Mouse (Mus musculus): Measurements from ENCODE around the gene Mylk4. TPM values are rescaled to one million over a fixed set of nuclear protein-coding genes. Genes with fewer than 3 reads are reported as not detected.

Gene Mylk4
- polyA plus RNA-seq, 1 experiment from 2014 or later = not detected

- no peaks in the 10 kb centered on the region for H3K4me1 ChIP-seq (ENCODE audit: control insufficient read depth, insufficient read depth, low read length)
- H3K4me3 ChIP-seq (ENCODE audit: low read depth, low read length) = no peak overlapping the region
- no peaks in the 10 kb centered on the region for H3K36me3 ChIP-seq (ENCODE audit: control insufficient read depth, insufficient read depth, low read length)
- H3K27me3 ChIP-seq (replicated peaks; ENCODE audit: control insufficient read depth, insufficient read depth, low read length) = no peaks in the 10 kb centered on the region
- no peak for ATAC-seq
- 88% methylated on average over 5 of the region's 5 CpGs for WGBS
- DNase-seq (ENCODE audit: low spot score) = no peak
- no peak overlapping the region for H3K27ac ChIP-seq (ENCODE audit: low read depth, low read length)
- no peak overlapping the region for H3K9ac ChIP-seq (ENCODE audit: low read length)
- H3K9me3 ChIP-seq (replicated peaks; ENCODE audit: control insufficient read depth, low read length) = no peaks in the 10 kb centered on the region
- no peak overlapping the region for H3K4me2 ChIP-seq (ENCODE audit: low read length)
These were observed 66.0 kb downstream of the Mylk4 start for GRCm38 (mm10) chr13:32717709-32718108.

GRCm38 (mm10) chr13:32712568-32712967 lies 71.2 kb downstream of the Mylk4 start:
- no peak overlapping the region for H3K4me2 ChIP-seq (ENCODE audit: low read length)
- 91% methylated on average over 3 of the region's 3 CpGs for WGBS

GRCm38 (mm10) chr13:32707894-32708293 lies 75.9 kb downstream of the Mylk4 start:
- WGBS = 90% methylated on average over 2 of the region's 2 CpGs
- Histone ChIP-seq H3K4me3 (ENCODE audit: low read depth, low read length) (no peak overlapping the region), H3K4me2 (ENCODE audit: low read length) (no peak overlapping the region), H3K9ac (ENCODE audit: low read length) (no peak overlapping the region), H3K36me3 (ENCODE audit: control insufficient read depth, insufficient read depth, low read length) (no peaks in the 10 kb centered on the region), H3K4me1 (ENCODE audit: control insufficient read depth, insufficient read depth, low read length) (no peaks in the 10 kb centered on the region), H3K27ac (ENCODE audit: low read depth, low read length) (no peak overlapping the region), H3K9me3 (replicated peaks; ENCODE audit: control insufficient read depth, low read length) (no peaks in the 10 kb centered on the region), H3K27me3 (replicated peaks; ENCODE audit: control insufficient read depth, insufficient read depth, low read length) (no peaks in the 10 kb centered on the region)
- DNase-seq (ENCODE audit: low spot score) (no peak), ATAC-seq (no peak)

More at GRCm38 (mm10) chr13:32712568-32712967, 71.2 kb downstream of the Mylk4 start:
- Histone ChIP-seq H3K9ac (ENCODE audit: low read length) (no peak overlapping the region), H3K4me3 (ENCODE audit: low read depth, low read length) (no peak overlapping the region), H3K9me3 (replicated peaks; ENCODE audit: control insufficient read depth, low read length) (no peaks in the 10 kb centered on the region), H3K4me1 (ENCODE audit: control insufficient read depth, insufficient read depth, low read length) (no peaks in the 10 kb centered on the region), H3K27me3 (replicated peaks; ENCODE audit: control insufficient read depth, insufficient read depth, low read length) (no peaks in the 10 kb centered on the region), H3K36me3 (ENCODE audit: control insufficient read depth, insufficient read depth, low read length) (no peaks in the 10 kb centered on the region), H3K27ac (ENCODE audit: low read depth, low read length) (no peak overlapping the region)
- no peak for DNase-seq (ENCODE audit: low spot score)
- no peak for ATAC-seq

- H3K27me3 ChIP-seq (replicated peaks; ENCODE audit: control insufficient read depth, insufficient read depth, low read length) = no peaks in the 10 kb centered on the region
- 82% methylated on average over 10 of the region's 10 CpGs for WGBS
- H3K27ac ChIP-seq (ENCODE audit: low read depth, low read length) = no peak overlapping the region
- DNase-seq (ENCODE audit: low spot score) = no peak
- H3K4me1 ChIP-seq (ENCODE audit: control insufficient read depth, insufficient read depth, low read length) = no peaks in the 10 kb centered on the region
- no peak for ATAC-seq
- no peak overlapping the region for H3K9ac ChIP-seq (ENCODE audit: low read length)
- H3K4me2 ChIP-seq (ENCODE audit: low read length) = no peak overlapping the region
- H3K36me3 ChIP-seq (ENCODE audit: control insufficient read depth, insufficient read depth, low read length) = no peaks in the 10 kb centered on the region
- H3K4me3 ChIP-seq (ENCODE audit: low read depth, low read length) = no peak overlapping the region
- H3K9me3 ChIP-seq (replicated peaks; ENCODE audit: control insufficient read depth, low read length) = no peaks in the 10 kb centered on the region
These were observed 77.0 kb downstream of the Mylk4 start for GRCm38 (mm10) chr13:32706651-32707288.

- no peak for ATAC-seq
- H3K36me3 ChIP-seq (ENCODE audit: control insufficient read depth, insufficient read depth, low read length) = no peaks in the 10 kb centered on the region
- H3K4me2 ChIP-seq (ENCODE audit: low read length) = no peak overlapping the region
- H3K9ac ChIP-seq (ENCODE audit: low read length) = no peak overlapping the region
- no peaks in the 10 kb centered on the region for H3K27me3 ChIP-seq (replicated peaks; ENCODE audit: control insufficient read depth, insufficient read depth, low read length)
- no peaks in the 10 kb centered on the region for H3K9me3 ChIP-seq (replicated peaks; ENCODE audit: control insufficient read depth, low read length)
- 42% methylated on average over 1 of the region's 1 CpGs for WGBS
- no peak overlapping the region for H3K27ac ChIP-seq (ENCODE audit: low read depth, low read length)
- no peak for DNase-seq (ENCODE audit: low spot score)
- no peaks in the 10 kb centered on the region for H3K4me1 ChIP-seq (ENCODE audit: control insufficient read depth, insufficient read depth, low read length)
- no peak overlapping the region for H3K4me3 ChIP-seq (ENCODE audit: low read depth, low read length)
These were observed 78.4 kb downstream of the Mylk4 start for GRCm38 (mm10) chr13:32705315-32705714.

- Histone ChIP-seq H3K4me1 (ENCODE audit: control insufficient read depth, insufficient read depth, low read length) (no peaks in the 10 kb centered on the region), H3K27ac (ENCODE audit: low read depth, low read length) (no peak overlapping the region), H3K9ac (ENCODE audit: low read length) (no peak overlapping the region), H3K27me3 (replicated peaks; ENCODE audit: control insufficient read depth, insufficient read depth, low read length) (no peaks in the 10 kb centered on the region), H3K4me2 (ENCODE audit: low read length) (no peak overlapping the region), H3K9me3 (replicated peaks; ENCODE audit: control insufficient read depth, low read length) (no peaks in the 10 kb centered on the region), H3K4me3 (ENCODE audit: low read depth, low read length) (no peak overlapping the region), H3K36me3 (ENCODE audit: control insufficient read depth, insufficient read depth, low read length) (no peaks in the 10 kb centered on the region)
- no peak for DNase-seq (ENCODE audit: low spot score)
- ATAC-seq = no peak
- 71% methylated on average over 2 of the region's 2 CpGs for WGBS
These were observed 78.8 kb downstream of the Mylk4 start for GRCm38 (mm10) chr13:32704911-32705310.

GRCm38 (mm10) chr13:32701564-32701963 lies 82.2 kb downstream of the Mylk4 start:
- ATAC-seq = no peak
- H3K9me3 ChIP-seq (replicated peaks; ENCODE audit: control insufficient read depth, low read length) = no peaks in the 10 kb centered on the region
- no peak overlapping the region for H3K4me3 ChIP-seq (ENCODE audit: low read depth, low read length)
- no peaks in the 10 kb centered on the region for H3K27me3 ChIP-seq (replicated peaks; ENCODE audit: control insufficient read depth, insufficient read depth, low read length)
- H3K36me3 ChIP-seq (ENCODE audit: control insufficient read depth, insufficient read depth, low read length) = no peaks in the 10 kb centered on the region
- no peaks in the 10 kb centered on the region for H3K4me1 ChIP-seq (ENCODE audit: control insufficient read depth, insufficient read depth, low read length)
- WGBS = 83% methylated on average over 1 of the region's 1 CpGs
- H3K9ac ChIP-seq (ENCODE audit: low read length) = no peak overlapping the region
- DNase-seq (ENCODE audit: low spot score) = no peak
- no peak overlapping the region for H3K4me2 ChIP-seq (ENCODE audit: low read length)
- no peak overlapping the region for H3K27ac ChIP-seq (ENCODE audit: low read depth, low read length)

GRCm38 (mm10) chr13:32699376-32699775 lies 84.4 kb downstream of the Mylk4 start:
- WGBS = 91% methylated on average over 1 of the region's 1 CpGs
- Histone ChIP-seq H3K27me3 (replicated peaks; ENCODE audit: control insufficient read depth, insufficient read depth, low read length) (no peaks in the 10 kb centered on the region), H3K4me3 (ENCODE audit: low read depth, low read length) (no peak overlapping the region), H3K4me2 (ENCODE audit: low read length) (no peak overlapping the region), H3K36me3 (ENCODE audit: control insufficient read depth, insufficient read depth, low read length) (no peaks in the 10 kb centered on the region), H3K27ac (ENCODE audit: low read depth, low read length) (no peak overlapping the region), H3K9ac (ENCODE audit: low read length) (no peak overlapping the region), H3K9me3 (replicated peaks; ENCODE audit: control insufficient read depth, low read length) (no peaks in the 10 kb centered on the region), H3K4me1 (ENCODE audit: control insufficient read depth, insufficient read depth, low read length) (no peaks in the 10 kb centered on the region)
- no peak for DNase-seq (ENCODE audit: low spot score)
- no peak for ATAC-seq

- H3K27ac ChIP-seq (ENCODE audit: low read depth, low read length) = no peak overlapping the region
- no peaks in the 10 kb centered on the region for H3K27me3 ChIP-seq (replicated peaks; ENCODE audit: control insufficient read depth, insufficient read depth, low read length)
- WGBS = 93% methylated on average over 3 of the region's 3 CpGs
- ATAC-seq (no peak), DNase-seq (ENCODE audit: low spot score) (no peak)
- H3K4me2 ChIP-seq (ENCODE audit: low read length) = no peak overlapping the region
- no peaks in the 10 kb centered on the region for H3K4me1 ChIP-seq (ENCODE audit: control insufficient read depth, insufficient read depth, low read length)
- H3K9me3 ChIP-seq (replicated peaks; ENCODE audit: control insufficient read depth, low read length) = no peaks in the 10 kb centered on the region
- no peak overlapping the region for H3K9ac ChIP-seq (ENCODE audit: low read length)
- H3K4me3 ChIP-seq (ENCODE audit: low read depth, low read length) = no peak overlapping the region
- H3K36me3 ChIP-seq (ENCODE audit: control insufficient read depth, insufficient read depth, low read length) = no peaks in the 10 kb centered on the region
These were observed 84.8 kb downstream of the Mylk4 start for GRCm38 (mm10) chr13:32698956-32699355.
